ENCODE assay signal across 13 mouse cellular contexts in the genomic region with DNA sequence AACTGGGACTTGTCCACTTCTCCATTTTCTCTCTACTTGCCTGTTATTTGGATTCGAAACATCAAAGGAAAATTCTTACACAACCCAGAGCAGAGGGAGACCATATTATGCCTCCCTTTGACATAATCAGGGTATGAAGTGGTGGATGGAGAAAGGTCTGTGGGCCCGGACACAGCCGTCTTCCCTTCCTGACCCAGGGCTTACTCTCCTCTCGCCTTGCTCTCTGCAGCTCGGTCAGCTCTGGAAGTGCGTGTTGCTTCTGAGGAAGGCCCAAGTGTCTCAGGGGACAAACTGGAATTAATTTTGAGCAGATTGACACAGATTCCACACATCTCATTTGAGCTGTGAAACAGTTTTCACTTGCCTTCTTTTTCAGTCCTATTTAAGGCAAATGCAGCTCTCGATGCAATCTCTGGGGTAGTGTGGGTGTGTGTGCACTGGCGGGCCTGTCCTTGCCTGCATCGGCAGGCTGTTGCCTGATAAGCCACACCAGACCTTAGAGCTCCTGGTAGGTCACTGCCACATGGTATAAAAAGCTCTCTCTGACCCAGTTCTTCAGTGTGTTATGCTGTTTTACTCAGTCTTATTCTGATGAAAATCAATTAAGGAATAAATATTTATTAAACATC.
DNase-seq lines count a peak whose midpoint lies in the region; ATAC-seq and TF ChIP-seq lines count a peak whose summit lies in the region.
"Had no signal": no experiment of that assay in that cellular context is flagged by ENCODE, and none has a peak within 500 bp of the region (broad histone marks: within the 10 kb centered on the region; RNA-seq: fewer than 3 reads in every experiment).

No protein-coding gene starts in this region.

- DNase-seq in heart, postnatal 14 days: no peak
- DNase-seq in urinary bladder, adult 18-20 months (ENCODE audit: low spot score in 2 of 2): peak; percentile 33 to 45
- DNase-seq in urinary bladder, postnatal 4 days (ENCODE audit: low spot score in 2 of 2): no peak
- DNase-seq in liver, postnatal 0 days: peak; percentile 31
- no peak for DNase-seq in neural tube, embryonic 10.5 days (ENCODE audit: extremely low spot score, low spot score)
- no peak for DNase-seq in cerebellum, postnatal 36 days
- no peak for DNase-seq in adrenal gland, postnatal 36 days
- DNase-seq: cerebellum, adult 9-10 months; kidney, postnatal 25 days; lung, embryonic 14.5 days had no signal

- TF ChIP-seq CTCF in liver, postnatal 0 days (IDR thresholded peaks at IDR 0.05; ENCODE audit: low read depth): no peak

- peak; percentile 73; the same call in 1 of the 2 replicates for TF ChIP-seq EP300 in liver, postnatal 0 days (IDR thresholded peaks at IDR 0.05; ENCODE audit: low read depth)

- no peak overlapping the region; the same call in 1 of the 2 replicates for H3K4me2 ChIP-seq in heart, embryonic 11.5 days
- H3K4me2 ChIP-seq in liver, postnatal 0 days (ENCODE audit: low read depth, low read length): peak overlapping the region; percentile 29
- H3K4me2 ChIP-seq: lung, embryonic 14.5 days; neural tube, embryonic 12.5 days had no signal

- H3K9me3 ChIP-seq in heart, embryonic 11.5 days (replicated peaks; ENCODE audit: control insufficient read depth, low read length): no peaks in the 10 kb centered on the region
- H3K9me3 ChIP-seq in liver, postnatal 0 days (ENCODE audit: low read length): no peaks in the 10 kb centered on the region
- H3K9me3 ChIP-seq: neural tube, embryonic 12.5 days had no signal

- H3K27ac ChIP-seq in heart, embryonic 11.5 days (ENCODE audit: low read depth, low read length): peak overlapping the region; percentile 51
- H3K27ac ChIP-seq in liver, postnatal 0 days (ENCODE audit: low read depth): peak overlapping the region; percentile 35; the same call in 1 of the 2 replicates
- H3K27ac ChIP-seq: neural tube, embryonic 12.5 days had no signal

- H3K4me1 ChIP-seq in heart, embryonic 11.5 days (ENCODE audit: control insufficient read depth, insufficient read depth, low read length): peaks cover 7% of the 10 kb centered on the region; the same call in 1 of the 2 replicates
- peaks cover 8% of the 10 kb centered on the region for H3K4me1 ChIP-seq in liver, postnatal 0 days (ENCODE audit: insufficient read depth)
- H3K4me1 ChIP-seq: neural tube, embryonic 12.5 days had no signal

- no peaks in the 10 kb centered on the region for H3K36me3 ChIP-seq in heart, embryonic 11.5 days (ENCODE audit: control insufficient read depth, insufficient read depth, low read length)
- no peaks in the 10 kb centered on the region for H3K36me3 ChIP-seq in liver, postnatal 0 days (replicated peaks; ENCODE audit: insufficient read depth, low read length)
- H3K36me3 ChIP-seq: neural tube, embryonic 12.5 days had no signal

- H3K4me3 ChIP-seq in heart, embryonic 11.5 days (ENCODE audit: low read depth, low read length): no peak overlapping the region
- no peak overlapping the region for H3K4me3 ChIP-seq in liver, postnatal 0 days (ENCODE audit: low read depth, low read length)
- H3K4me3 ChIP-seq: neural tube, embryonic 12.5 days had no signal

- peak; percentile 80; the same call in 1 of the 2 replicates for ATAC-seq in heart, embryonic 11.5 days (replicated peaks; ENCODE audit: insufficient number of reproducible peaks, low FRiP score, low TSS enrichment)
- peak; percentile 91 for ATAC-seq in liver, postnatal 0 days
- ATAC-seq: CD4-positive, CD25-positive, alpha-beta regulatory T cell, adult 4 months had no signal

- H3K27me3 ChIP-seq in heart, embryonic 11.5 days (ENCODE audit: control insufficient read depth, insufficient read depth, low read length): no peaks in the 10 kb centered on the region
- H3K27me3 ChIP-seq in liver, postnatal 0 days (ENCODE audit: insufficient read depth, low read length): no peaks in the 10 kb centered on the region
- H3K27me3 ChIP-seq: neural tube, embryonic 12.5 days had no signal

- H3K9ac ChIP-seq in heart, embryonic 11.5 days (ENCODE audit: low read depth, low read length): no peak overlapping the region
- H3K9ac ChIP-seq in liver, postnatal 0 days (replicated peaks): 0 out of 2 replicates have a peak overlapping the region, but pooled peaks have one; percentile 12
- H3K9ac ChIP-seq: lung, embryonic 14.5 days; neural tube, embryonic 12.5 days had no signal

- WGBS in heart, embryonic 11.5 days (ENCODE audit: insufficient replicate concordance): 51% methylated on average over 9 of the region's 9 CpGs
- 68% methylated on average over 9 of the region's 9 CpGs for WGBS in liver, postnatal 0 days (ENCODE audit: insufficient replicate concordance)

- intact Hi-C loops in heart, postnatal 14 days (cut with DNase I): no loop called here

Comparison
In these comparisons a context has a peak if more than half of its experiments do, and no peak if none do; other contexts are left out.
1. DNase-seq: peak in urinary bladder, adult 18-20 months (2 of 2) and liver, postnatal 0 days (single experiment); none in heart, postnatal 14 days (0 of 2), urinary bladder, postnatal 4 days (0 of 2), neural tube, embryonic 10.5 days (single experiment), cerebellum, postnatal 36 days (0 of 2) and adrenal gland, postnatal 36 days (0 of 2).